Mouse (Mus musculus): ENCODE measurements at regions not wholly inside any gene's neighbourhood (a gene's known extent, or its start where the extent isn't known, plus 50 kb on each side); places are given as distances from the start of the nearest gene placed in this dataset.
A peak's percentile ranks its signal among the peaks of the same experiment; 100 is the strongest.

- in situ Hi-C loops (cut with MboI; ENCODE audit: low sequenced_read_pairs in 2 of 2, unreplicated experiment in 2 of 2) = no loop called here
- H3K36me3 ChIP-seq (ENCODE audit: control insufficient read depth, insufficient read depth, low read length, poor library complexity, severe bottlenecking) = no peaks in the 10 kb centered on the region
Observed at GRCm38 (mm10) chr15:65347277-65347676, 332.6 kb upstream of the Gm21961 start.

GRCm38 (mm10) chr15:65342501-65342900 is 327.8 kb upstream of the Gm21961 start:
- DNase-seq (ENCODE audit: low read depth, low spot score) = no peak
- Histone ChIP-seq H3K9ac (ENCODE audit: insufficient read depth, low read depth, low read length, poor library complexity, severe bottlenecking) (no peak overlapping the region), H3K36me3 (ENCODE audit: control insufficient read depth, insufficient read depth, low read length, poor library complexity, severe bottlenecking) (no peaks in the 10 kb centered on the region), H3K4me1 (ENCODE audit: control insufficient read depth in 2 of 2, insufficient read depth in 2 of 2, low read length in 2 of 2, poor library complexity in 1 of 2) (no peaks in the 10 kb centered on the region), H3K27ac (ENCODE audit: insufficient read depth, low read depth, low read length, poor library complexity, severe bottlenecking) (no peak overlapping the region), H3K9me3 (ENCODE audit: control insufficient read depth, insufficient read depth, low read depth, low read length) (no peaks in the 10 kb centered on the region), H3K4me3 (ENCODE audit: insufficient read depth in 1 of 2, low read depth in 1 of 2, low read length in 2 of 2, poor library complexity in 1 of 2, severe bottlenecking in 1 of 2) (no peak overlapping the region)
- in situ Hi-C loops (cut with MboI; ENCODE audit: low sequenced_read_pairs in 2 of 2, unreplicated experiment in 2 of 2) = no loop called here
- TF ChIP-seq MAFK (IDR thresholded peaks at IDR 0.05; ENCODE audit: insufficient read depth, low read depth, low read length) (no peak), HCFC1 (IDR thresholded peaks at IDR 0.05; ENCODE audit: borderline replicate concordance, insufficient read depth, low read length) (no peak), ZNF384 (IDR thresholded peaks at IDR 0.05; ENCODE audit: low read depth, low read length) (no peak), CHD2 (IDR thresholded peaks at IDR 0.05; ENCODE audit: low read depth, low read length) (no peak), ZC3H11A (IDR thresholded peaks at IDR 0.05; ENCODE audit: borderline replicate concordance, low read depth, low read length) (no peak)

More at GRCm38 (mm10) chr15:65347277-65347676, 332.6 kb upstream of the Gm21961 start:
- H3K9ac ChIP-seq (ENCODE audit: insufficient read depth, low read depth, low read length, poor library complexity, severe bottlenecking) = no peak overlapping the region
- no peaks in the 10 kb centered on the region for H3K4me1 ChIP-seq (ENCODE audit: control insufficient read depth in 2 of 2, insufficient read depth in 2 of 2, low read length in 2 of 2, poor library complexity in 1 of 2)
- no peak for TF ChIP-seq HCFC1 (IDR thresholded peaks at IDR 0.05; ENCODE audit: borderline replicate concordance, insufficient read depth, low read length)
- TF ChIP-seq MAFK (IDR thresholded peaks at IDR 0.05; ENCODE audit: insufficient read depth, low read depth, low read length) = no peak
- no peak for TF ChIP-seq ZNF384 (IDR thresholded peaks at IDR 0.05; ENCODE audit: low read depth, low read length)
- no peak for TF ChIP-seq CHD2 (IDR thresholded peaks at IDR 0.05; ENCODE audit: low read depth, low read length)
- TF ChIP-seq ZC3H11A (IDR thresholded peaks at IDR 0.05; ENCODE audit: borderline replicate concordance, low read depth, low read length) = no peak
- no peak overlapping the region for H3K4me3 ChIP-seq (ENCODE audit: insufficient read depth in 1 of 2, low read depth in 1 of 2, low read length in 2 of 2, poor library complexity in 1 of 2, severe bottlenecking in 1 of 2)
- H3K9me3 ChIP-seq (ENCODE audit: control insufficient read depth, insufficient read depth, low read depth, low read length) = no peaks in the 10 kb centered on the region
- DNase-seq (ENCODE audit: low read depth, low spot score) = no peak
- H3K27ac ChIP-seq (ENCODE audit: insufficient read depth, low read depth, low read length, poor library complexity, severe bottlenecking) = no peak overlapping the region

GRCm38 (mm10) chr15:65334076-65334475 is 319.4 kb upstream of the Gm21961 start:
- H3K9ac ChIP-seq (ENCODE audit: insufficient read depth, low read depth, low read length, poor library complexity, severe bottlenecking) = no peak overlapping the region
- in situ Hi-C loops (cut with MboI; ENCODE audit: low sequenced_read_pairs in 2 of 2, unreplicated experiment in 2 of 2) = no loop called here

DNA sequence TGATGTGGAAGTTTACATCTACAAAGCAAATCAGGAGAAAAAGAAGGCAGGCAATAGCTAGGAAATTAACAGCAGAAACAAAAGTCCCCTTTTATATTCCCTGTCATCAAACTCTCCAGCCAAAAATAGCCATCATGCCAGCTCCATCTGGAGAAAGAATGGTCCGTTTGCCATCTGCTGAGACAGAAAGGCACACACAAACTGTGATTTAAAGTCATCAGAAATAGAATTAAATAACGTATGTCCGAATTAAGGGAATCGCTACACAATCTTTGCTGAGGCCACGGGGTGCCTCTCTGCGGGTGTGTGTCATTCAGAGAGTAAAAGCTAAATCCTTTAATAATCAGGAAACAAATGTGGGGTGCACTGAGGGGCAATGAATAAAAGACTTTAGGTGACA is 293.4 kb upstream of the Gm21961 start:
- in situ Hi-C loops (cut with MboI; ENCODE audit: low sequenced_read_pairs in 2 of 2, unreplicated experiment in 2 of 2) = no loop called here
- H3K27ac ChIP-seq (ENCODE audit: insufficient read depth, low read depth, low read length, poor library complexity, severe bottlenecking) = no peak overlapping the region
- H3K4me1 ChIP-seq (ENCODE audit: control insufficient read depth in 2 of 2, insufficient read depth in 2 of 2, low read length in 2 of 2, poor library complexity in 1 of 2) = no peaks in the 10 kb centered on the region
- H3K4me3 ChIP-seq (ENCODE audit: insufficient read depth in 1 of 2, low read depth in 1 of 2, low read length in 2 of 2, poor library complexity in 1 of 2, severe bottlenecking in 1 of 2) = no peak overlapping the region
- no peak for DNase-seq (ENCODE audit: low read depth, low spot score)
- H3K36me3 ChIP-seq (ENCODE audit: control insufficient read depth, insufficient read depth, low read length, poor library complexity, severe bottlenecking) = no peaks in the 10 kb centered on the region
- H3K9me3 ChIP-seq (ENCODE audit: control insufficient read depth, insufficient read depth, low read depth, low read length) = no peaks in the 10 kb centered on the region
- TF ChIP-seq HCFC1 (IDR thresholded peaks at IDR 0.05; ENCODE audit: borderline replicate concordance, insufficient read depth, low read length) = no peak
- no peak for TF ChIP-seq ZC3H11A (IDR thresholded peaks at IDR 0.05; ENCODE audit: borderline replicate concordance, low read depth, low read length)
- no peak for TF ChIP-seq MAFK (IDR thresholded peaks at IDR 0.05; ENCODE audit: insufficient read depth, low read depth, low read length)
- no peak for TF ChIP-seq ZNF384 (IDR thresholded peaks at IDR 0.05; ENCODE audit: low read depth, low read length)
- no peak for TF ChIP-seq CHD2 (IDR thresholded peaks at IDR 0.05; ENCODE audit: low read depth, low read length)
- H3K9ac ChIP-seq (ENCODE audit: insufficient read depth, low read depth, low read length, poor library complexity, severe bottlenecking) = no peak overlapping the region

More at GRCm38 (mm10) chr15:65334076-65334475, 319.4 kb upstream of the Gm21961 start:
- DNase-seq (ENCODE audit: low read depth, low spot score) = no peak
- Histone ChIP-seq H3K4me3 (ENCODE audit: insufficient read depth in 1 of 2, low read depth in 1 of 2, low read length in 2 of 2, poor library complexity in 1 of 2, severe bottlenecking in 1 of 2) (no peak overlapping the region), H3K36me3 (ENCODE audit: control insufficient read depth, insufficient read depth, low read length, poor library complexity, severe bottlenecking) (no peaks in the 10 kb centered on the region), H3K9me3 (ENCODE audit: control insufficient read depth, insufficient read depth, low read depth, low read length) (no peaks in the 10 kb centered on the region), H3K4me1 (ENCODE audit: control insufficient read depth in 2 of 2, insufficient read depth in 2 of 2, low read length in 2 of 2, poor library complexity in 1 of 2) (no peaks in the 10 kb centered on the region), H3K27ac (ENCODE audit: insufficient read depth, low read depth, low read length, poor library complexity, severe bottlenecking) (no peak overlapping the region)
- no peak for TF ChIP-seq MAFK (IDR thresholded peaks at IDR 0.05; ENCODE audit: insufficient read depth, low read depth, low read length)
- no peak for TF ChIP-seq ZC3H11A (IDR thresholded peaks at IDR 0.05; ENCODE audit: borderline replicate concordance, low read depth, low read length)
- TF ChIP-seq CHD2 (IDR thresholded peaks at IDR 0.05; ENCODE audit: low read depth, low read length) = no peak
- no peak for TF ChIP-seq ZNF384 (IDR thresholded peaks at IDR 0.05; ENCODE audit: low read depth, low read length)
- TF ChIP-seq HCFC1 (IDR thresholded peaks at IDR 0.05; ENCODE audit: borderline replicate concordance, insufficient read depth, low read length) = no peak

- Histone ChIP-seq H3K9me3 (ENCODE audit: control insufficient read depth, insufficient read depth, low read depth, low read length) (no peaks in the 10 kb centered on the region), H3K27ac (ENCODE audit: insufficient read depth, low read depth, low read length, poor library complexity, severe bottlenecking) (no peak overlapping the region), H3K36me3 (ENCODE audit: control insufficient read depth, insufficient read depth, low read length, poor library complexity, severe bottlenecking) (no peaks in the 10 kb centered on the region), H3K4me3 (ENCODE audit: insufficient read depth in 1 of 2, low read depth in 1 of 2, low read length in 2 of 2, poor library complexity in 1 of 2, severe bottlenecking in 1 of 2) (no peak overlapping the region), H3K9ac (ENCODE audit: insufficient read depth, low read depth, low read length, poor library complexity, severe bottlenecking) (no peak overlapping the region), H3K4me1 (ENCODE audit: control insufficient read depth in 2 of 2, insufficient read depth in 2 of 2, low read length in 2 of 2, poor library complexity in 1 of 2) (no peaks in the 10 kb centered on the region)
- DNase-seq (ENCODE audit: low read depth, low spot score) = peak; percentile 25
- no peak for TF ChIP-seq CHD2 (IDR thresholded peaks at IDR 0.05; ENCODE audit: low read depth, low read length)
- TF ChIP-seq ZC3H11A (IDR thresholded peaks at IDR 0.05; ENCODE audit: borderline replicate concordance, low read depth, low read length) = no peak
- no peak for TF ChIP-seq ZNF384 (IDR thresholded peaks at IDR 0.05; ENCODE audit: low read depth, low read length)
- TF ChIP-seq MAFK (IDR thresholded peaks at IDR 0.05; ENCODE audit: insufficient read depth, low read depth, low read length) = no peak
- TF ChIP-seq HCFC1 (IDR thresholded peaks at IDR 0.05; ENCODE audit: borderline replicate concordance, insufficient read depth, low read length) = no peak
- in situ Hi-C loops (cut with MboI; ENCODE audit: low sequenced_read_pairs in 2 of 2, unreplicated experiment in 2 of 2) = no loop called here
Observed at GRCm38 (mm10) chr15:65258816-65259215, 244.1 kb upstream of the Gm21961 start.
